Mouse (Mus musculus) gastrocnemius, adult 8-10 months (tissue): ENCODE measurements around the gene Kcnk4. TPM values are rescaled to one million over a fixed set of nuclear protein-coding genes. Genes with fewer than 3 reads are reported as not detected.

ENCODE experiments used
- DNase-seq, 2 experiments: peaks; one replicate each; pipeline ENCODE4 v3.0.0; 2022; ENCODE audit warnings: low spot score in 2 of 2
- total RNA-seq, 4 experiments: library from RNA; stranded (reverse); gene quantifications; 2 replicates each; pipeline ENCODE4 v1.2.4; 2022

Gene Kcnk4
- total RNA-seq = not detected

- DNase-seq = no peak
Observed at GRCm38 (mm10) chr19:6934195-6934977, at the start of gene Kcnk4. Kcnk4 (minus strand) TSS chr19:6934515.

GRCm38 (mm10) chr19:6983621-6984020 is 49.3 kb upstream of the Kcnk4 start:
- no peak for DNase-seq

DNA sequence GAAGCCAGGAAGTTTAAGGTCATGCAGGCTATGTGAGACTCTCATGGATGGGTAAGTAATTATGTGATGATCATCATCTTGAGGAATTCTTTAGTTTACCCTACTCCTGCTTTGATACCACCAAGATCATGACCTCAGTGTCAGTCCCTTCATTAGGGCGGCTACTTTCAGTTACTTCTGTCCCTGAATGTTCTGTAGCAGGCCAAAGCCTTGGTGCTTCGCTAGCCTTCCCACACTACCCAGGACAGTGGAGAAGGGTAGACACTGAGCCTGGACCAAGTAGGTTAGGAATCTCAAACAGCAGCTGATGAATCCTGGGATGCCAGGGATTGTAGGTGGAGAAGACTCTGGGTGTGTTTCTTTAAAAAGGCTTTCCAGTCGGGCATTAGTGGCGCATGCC is 47.1 kb upstream of the Kcnk4 start:
- no peak for DNase-seq

DNA sequence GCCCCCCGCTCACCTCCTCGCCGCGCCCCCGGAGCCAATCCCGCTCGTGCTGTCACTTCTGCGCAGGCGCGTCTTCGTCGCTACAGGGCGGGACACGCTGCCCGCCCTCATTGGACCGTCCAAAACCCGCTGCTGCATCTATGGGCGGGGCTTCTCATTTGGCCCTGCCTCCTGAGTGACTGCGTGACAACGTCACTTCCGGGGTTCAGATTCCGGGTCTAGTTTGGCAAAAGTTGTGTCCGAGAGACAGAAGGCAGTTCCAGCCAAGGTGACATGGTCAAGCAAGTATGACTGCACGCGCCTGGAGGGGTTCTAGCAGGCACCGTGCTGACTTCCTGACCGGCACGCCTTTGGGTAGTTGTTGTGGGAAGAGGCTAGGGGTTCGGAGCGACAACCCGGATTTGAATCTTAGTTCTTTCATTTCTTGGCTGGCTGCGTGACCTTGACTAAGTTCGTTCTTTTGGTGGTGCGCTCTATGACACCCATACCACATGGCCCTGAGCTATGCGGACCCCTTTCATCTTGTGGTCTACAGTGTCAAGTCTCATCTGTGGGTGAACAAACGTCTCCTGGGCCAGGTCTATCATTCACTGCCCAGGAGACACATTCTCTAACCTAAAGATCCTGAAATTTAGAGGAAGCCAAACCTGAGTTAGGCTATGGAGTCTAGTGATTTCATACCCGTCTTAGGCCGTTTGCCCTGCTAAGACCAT is 46.2 kb upstream of the Kcnk4 start, which contains the start of gene Fkbp2:
Fkbp2 (minus strand) TSS at position 121 of the 713 bp plus-strand sequence.
- DNase-seq = peak; percentile 98 to 99

DNA sequence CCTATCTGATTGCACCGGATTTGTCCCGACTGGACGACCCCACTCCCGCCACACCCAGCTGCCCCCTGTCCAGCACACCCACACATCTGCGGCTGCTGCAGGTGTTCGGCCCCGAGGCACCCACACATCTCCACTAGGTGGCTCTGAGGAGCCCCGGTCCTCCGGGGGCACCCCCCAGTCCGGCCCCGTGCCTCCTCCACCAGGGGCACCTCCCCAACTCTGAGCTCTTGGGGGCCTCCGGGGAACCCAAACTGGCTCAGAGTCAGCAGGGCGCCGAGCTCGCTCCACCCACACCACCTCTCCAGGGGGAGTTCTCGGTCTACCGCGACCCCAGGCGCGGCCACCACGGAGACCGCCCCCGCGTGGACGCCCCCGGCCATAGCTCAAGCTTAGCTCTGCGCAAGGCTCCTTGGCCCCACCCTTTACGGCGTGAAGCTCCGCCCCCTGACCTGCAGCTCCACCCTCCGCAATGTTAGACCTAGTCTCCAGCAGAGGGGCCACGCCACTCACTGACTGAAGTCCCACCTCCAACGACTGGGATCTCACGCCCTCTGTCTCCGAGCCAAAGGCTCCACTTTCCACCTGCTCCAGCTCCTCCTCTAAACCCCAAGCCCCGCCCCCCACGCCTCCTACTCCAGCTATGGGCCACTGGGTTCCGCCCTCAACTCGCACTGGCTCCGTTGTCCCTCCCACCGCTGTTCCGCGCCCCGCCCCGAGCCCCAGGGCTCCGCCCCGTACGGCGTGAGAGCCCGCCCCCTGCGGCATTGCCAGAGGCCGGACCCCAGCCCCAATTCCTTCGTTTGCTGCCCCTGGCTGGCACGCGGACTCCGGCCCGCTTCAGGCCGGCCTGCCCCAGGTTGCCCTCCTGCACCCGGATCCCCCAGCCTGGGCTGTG is 45.4 kb upstream of the Kcnk4 start:
- DNase-seq = peak; percentile 100

GRCm38 (mm10) chr19:6979001-6979479 is 44.7 kb upstream of the Kcnk4 start:
- DNase-seq = peak; percentile 37 to 49

DNA sequence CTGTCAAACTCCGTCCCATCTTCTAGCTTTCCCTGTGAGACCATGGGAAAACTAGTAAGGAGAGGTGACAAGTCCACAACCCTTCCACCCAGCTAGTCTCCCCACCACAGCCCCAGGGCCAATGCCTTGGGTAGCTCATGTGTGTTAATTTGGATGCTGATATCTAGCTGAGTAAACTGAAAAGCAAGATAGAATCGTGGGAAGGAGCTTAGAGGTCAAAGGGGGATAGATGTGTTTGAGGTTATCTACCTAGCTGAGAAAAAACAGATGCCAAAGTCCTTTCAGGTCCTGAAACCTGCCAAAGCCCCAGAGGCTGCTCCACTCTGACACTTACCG is 44.3 kb upstream of the Kcnk4 start:
- DNase-seq = no peak

GRCm38 (mm10) chr19:6977759-6978638 is 43.7 kb upstream of the Kcnk4 start:
- no peak for DNase-seq

- DNase-seq = peak; percentile 73 to 79
Observed at GRCm38 (mm10) chr19:6975537-6976521, 41.5 kb upstream of the Kcnk4 start, which contains the start of gene Plcb3. Plcb3 (minus strand) TSS chr19:6976470.

DNA sequence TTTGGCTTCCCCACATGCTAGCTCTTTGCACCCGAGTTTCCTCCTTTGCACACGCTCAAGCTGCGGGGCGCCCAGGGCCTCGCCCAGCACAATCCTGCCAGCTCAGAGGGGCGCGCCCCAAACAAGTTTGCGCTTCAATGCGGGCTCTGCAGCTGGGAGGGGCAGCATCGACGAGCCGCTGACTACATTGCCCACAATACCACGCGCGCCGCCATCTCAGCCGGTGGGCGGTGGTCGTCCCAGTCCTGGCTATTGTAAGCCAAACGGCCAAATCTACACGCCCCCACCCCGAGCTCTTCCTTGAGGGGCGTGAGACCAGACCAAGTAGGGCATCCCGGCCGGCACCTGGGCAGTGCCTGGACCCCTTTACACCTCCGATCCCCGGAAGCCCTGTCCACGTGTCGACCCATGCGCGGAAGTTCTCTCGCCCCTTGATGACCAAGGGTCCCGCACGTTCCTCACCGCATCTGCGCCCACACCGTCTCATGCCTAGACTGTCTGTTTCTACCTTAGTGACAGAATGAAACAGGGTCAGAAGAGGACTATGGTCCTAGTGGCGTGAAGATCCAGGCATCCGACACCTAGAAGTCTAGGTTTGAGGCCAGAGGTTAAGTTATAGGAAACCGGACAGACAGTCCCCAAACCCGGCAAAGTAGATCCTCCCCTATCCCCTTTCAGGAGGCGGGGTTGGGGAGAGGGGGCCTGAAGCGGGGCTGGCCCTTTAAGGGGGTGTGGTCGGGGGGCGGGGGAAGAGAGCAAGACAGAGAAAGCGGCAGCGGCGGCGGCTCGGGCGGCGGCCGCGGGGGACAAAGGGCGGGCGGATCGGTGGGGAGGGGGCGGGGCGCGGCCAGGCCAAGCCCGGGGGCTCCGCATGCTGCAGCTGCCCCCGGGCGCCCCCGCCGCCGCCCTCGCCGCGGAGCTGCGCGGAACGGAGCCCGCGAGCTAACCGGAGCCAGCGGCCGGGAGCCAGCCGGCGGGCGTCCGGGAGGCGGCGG is 40.2 kb upstream of the Kcnk4 start, which contains the start of gene Ppp1r14b:
Ppp1r14b (plus strand) TSS at position 758 of the 995 bp plus-strand sequence.
- DNase-seq = peak; percentile 64 to 70

GRCm38 (mm10) chr19:6973581-6974190 is 39.4 kb upstream of the Kcnk4 start:
- DNase-seq = no peak

GRCm38 (mm10) chr19:6972247-6972917 is 38.1 kb upstream of the Kcnk4 start:
- DNase-seq = no peak

DNA sequence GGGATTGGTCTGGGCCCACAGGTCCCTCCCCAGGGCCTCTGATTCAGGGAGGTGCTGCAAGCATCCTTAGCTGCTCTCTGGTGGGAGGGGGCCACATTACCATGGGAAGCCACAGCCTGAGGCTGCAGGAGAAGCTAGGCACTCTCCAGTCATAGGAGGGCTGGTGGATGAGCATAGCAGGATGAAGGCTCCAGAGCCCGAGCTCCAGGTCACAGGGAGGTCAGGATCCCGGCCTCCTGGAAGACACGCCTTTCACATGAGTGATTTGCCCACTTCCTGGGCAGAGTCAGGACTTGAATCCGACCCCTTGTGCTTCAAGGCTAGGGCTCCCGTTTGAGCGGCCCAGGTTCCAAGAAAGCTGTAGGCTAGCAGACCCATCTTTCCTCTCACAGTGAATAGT is 37.3 kb upstream of the Kcnk4 start:
- DNase-seq = no peak

GRCm38 (mm10) chr19:6970460-6971085 is 36.3 kb upstream of the Kcnk4 start:
- no peak for DNase-seq

DNA sequence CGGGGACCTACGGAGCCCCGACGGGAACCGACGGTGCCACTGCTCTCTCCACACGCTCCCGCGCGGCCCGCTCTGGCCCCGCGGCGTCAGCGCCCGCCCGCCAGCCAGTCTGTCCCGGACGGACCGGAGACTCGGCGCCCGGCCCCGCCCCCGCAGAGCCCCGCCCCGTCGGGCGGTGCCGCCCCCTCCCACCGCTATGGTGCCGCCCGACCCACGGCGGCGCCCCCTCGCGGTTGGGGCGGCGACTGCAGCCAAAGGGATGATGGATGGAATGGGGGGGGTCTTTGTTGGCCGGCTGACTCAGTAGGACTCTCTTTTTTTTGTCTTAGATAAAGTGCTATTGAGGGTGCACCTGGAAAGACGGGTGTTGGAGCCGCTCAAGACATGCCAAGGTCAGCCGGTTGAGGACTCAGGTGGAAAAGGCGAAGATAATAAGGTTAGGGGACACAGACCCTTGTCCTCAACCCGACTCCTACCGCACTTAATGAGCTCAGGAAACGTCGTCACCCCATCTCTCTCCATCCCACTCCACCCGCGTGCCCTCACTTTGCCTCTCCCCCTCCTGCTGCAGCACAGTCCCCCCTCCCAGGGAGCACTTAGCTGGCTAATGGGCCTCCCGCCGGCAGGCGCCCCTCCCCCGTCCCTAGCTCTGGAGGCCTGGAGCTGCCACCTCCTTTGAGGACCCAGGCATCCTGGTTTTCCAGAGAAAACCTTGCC is 35.5 kb upstream of the Kcnk4 start:
- peak; percentile 59 to 67 for DNase-seq

DNA sequence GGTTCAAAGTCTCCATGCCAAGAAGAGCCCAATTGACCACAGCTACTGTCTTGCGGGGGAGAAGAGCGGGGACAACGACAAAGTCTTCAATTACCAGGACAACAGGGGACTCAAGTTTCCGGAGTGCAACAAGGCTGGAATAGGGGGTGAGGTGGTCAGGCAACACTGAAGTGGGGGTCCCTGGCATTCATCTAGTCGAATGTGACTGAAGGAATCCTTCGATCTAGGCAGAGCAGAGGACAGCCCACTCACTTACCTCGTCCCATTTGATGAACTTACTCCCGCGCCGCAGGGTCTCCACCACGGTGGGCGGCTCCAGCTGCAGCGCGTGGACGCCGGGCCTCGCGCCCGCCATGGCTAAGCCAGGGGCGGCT is 35.0 kb upstream of the Kcnk4 start:
- no peak for DNase-seq
